Mouse (Mus musculus) neural tube, embryonic 15.5 days (tissue): Measurements from ENCODE around the gene Vps39. TPM values are rescaled to one million over a fixed set of nuclear protein-coding genes. Genes with fewer than 3 reads are reported as not detected.

Experiments
- ATAC-seq: fragments of 200-750 bp; cut with Nextera tagmentation; 2 replicates; pipeline ENCODE4 v1.8.0; 2017; ENCODE audit warnings: mild to moderate bottlenecking, moderate TSS enrichment, moderate library complexity; ENCODE audit not compliant: low FRiP score
- H3K27ac ChIP-seq: fragments of 300-500 bp; sonication (generic); replicated peaks from 2 replicates; pipeline ENCODE4 v1.5.1; 2015; ENCODE audit warnings: mild to moderate bottlenecking, inconsistent platforms
- H3K27me3 ChIP-seq: fragments of 300-500 bp; sonication (generic); replicated peaks from 2 replicates; pipeline ENCODE4 v1.6.1; 2015; ENCODE audit warnings: inconsistent platforms
- H3K36me3 ChIP-seq: fragments of 300-500 bp; sonication (generic); 2 replicates; pipeline ENCODE4 v1.6.1; 2015; ENCODE audit warnings: inconsistent platforms
- H3K4me1 ChIP-seq: fragments of 300-500 bp; sonication (generic); 2 replicates; pipeline ENCODE4 v1.6.1; 2015; ENCODE audit warnings: inconsistent platforms
- H3K4me2 ChIP-seq: fragments of 300-500 bp; sonication (generic); 2 replicates; pipeline ENCODE4 v1.6.1; 2015; ENCODE audit warnings: inconsistent platforms, mild to moderate bottlenecking, moderate library complexity
- H3K4me3 ChIP-seq: fragments of 300-500 bp; sonication (generic); replicated peaks from 2 replicates; pipeline ENCODE4 v1.5.1; 2015; ENCODE audit warnings: mild to moderate bottlenecking, inconsistent platforms
- H3K9ac ChIP-seq: fragments of 300-500 bp; sonication (generic); replicated peaks from 2 replicates; pipeline ENCODE4 v1.6.1; 2015; ENCODE audit warnings: mild to moderate bottlenecking, inconsistent platforms
- H3K9me3 ChIP-seq: fragments of 300-500 bp; sonication (generic); replicated peaks from 2 replicates; pipeline ENCODE4 v1.6.1; 2016; ENCODE audit warnings: inconsistent platforms
- WGBS: fragments of 180-500 bp; shearing (Covaris S2); methylation state at CpG from one replicate; pipeline ENCODE4 v1.1.7; 2015; ENCODE audit warnings: mixed read lengths; 5-methylcytosine and 5-hydroxymethylcytosine counted together
- polyA plus RNA-seq: library from polyadenylated mRNA; unstranded; fragments of >200 nt; fragmentation: Nextera tagmentation; extraction: Ambion mirVana; gene quantifications from 2 replicates; pipeline ENCODE4 v1.2.1, GENCODE M21; 2015

Vps39 gene
- polyA plus RNA-seq = 35.1 and 36.6 TPM in 2 replicates

DNA sequence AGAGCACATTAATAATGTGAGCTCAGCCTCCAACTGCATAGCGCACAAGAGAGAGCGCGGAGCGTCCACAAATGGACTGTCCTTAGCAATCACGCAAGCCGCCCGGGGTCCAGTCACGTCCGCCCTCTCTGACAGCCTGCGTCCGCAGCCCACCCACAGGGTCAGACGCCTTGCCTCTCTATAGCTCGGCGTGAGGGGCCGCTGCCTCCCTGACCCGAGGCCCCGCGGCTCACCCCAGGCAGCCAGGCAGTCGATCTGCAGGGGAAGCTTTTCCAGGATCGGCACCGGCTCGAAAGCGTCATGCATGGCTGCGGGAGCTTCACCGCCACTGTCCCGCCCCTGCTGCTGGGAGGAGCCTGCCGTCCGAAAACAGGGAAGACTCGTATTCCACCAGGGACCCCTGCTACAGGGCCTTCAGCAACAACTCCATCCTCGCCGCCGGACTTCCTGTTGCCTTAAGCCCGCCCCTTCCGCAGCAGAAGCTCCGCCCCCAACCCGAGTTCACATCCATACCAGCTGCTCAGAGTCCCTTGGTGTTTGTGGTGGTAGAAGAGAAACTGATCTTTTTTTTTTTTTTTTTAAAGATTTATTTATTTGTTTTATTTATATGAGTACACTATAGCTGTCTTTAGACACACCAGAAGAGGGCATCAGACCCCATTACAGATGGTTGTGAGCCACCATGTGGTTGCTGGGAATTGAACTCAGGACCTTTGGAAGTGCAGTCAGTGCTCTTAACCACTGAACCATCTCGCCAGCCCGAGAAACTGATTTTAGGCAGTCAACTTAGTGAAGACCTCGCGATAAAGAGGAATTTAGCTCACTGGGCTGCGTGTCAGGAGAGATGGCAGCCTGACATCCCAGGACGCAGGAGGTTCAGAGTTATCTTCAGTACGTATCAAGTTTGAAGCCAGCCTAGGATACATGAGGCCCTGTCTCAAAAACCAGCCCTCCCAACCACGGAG lies at the start of gene Vps39:
Gene Vps39, minus strand, starts transcription at position 456 of the 965 bp plus-strand sequence.
- 12% methylated on average over 44 of the region's 44 CpGs for WGBS
- no peaks in the 10 kb centered on the region for H3K27me3 ChIP-seq
- H3K36me3 ChIP-seq = peaks cover 41% of the 10 kb centered on the region
- no peaks in the 10 kb centered on the region for H3K9me3 ChIP-seq
- peak within 1 kb of the TSS; percentile 81 for H3K27ac ChIP-seq
- peak within 1 kb of the TSS; percentile 90 for H3K9ac ChIP-seq
- peak within 1 kb of the TSS; percentile 64 for H3K4me2 ChIP-seq
- peak; percentile 98 for ATAC-seq
- H3K4me1 ChIP-seq = peaks cover 27% of the 10 kb centered on the region
- H3K4me3 ChIP-seq = peak within 1 kb of the TSS; percentile 99

DNA sequence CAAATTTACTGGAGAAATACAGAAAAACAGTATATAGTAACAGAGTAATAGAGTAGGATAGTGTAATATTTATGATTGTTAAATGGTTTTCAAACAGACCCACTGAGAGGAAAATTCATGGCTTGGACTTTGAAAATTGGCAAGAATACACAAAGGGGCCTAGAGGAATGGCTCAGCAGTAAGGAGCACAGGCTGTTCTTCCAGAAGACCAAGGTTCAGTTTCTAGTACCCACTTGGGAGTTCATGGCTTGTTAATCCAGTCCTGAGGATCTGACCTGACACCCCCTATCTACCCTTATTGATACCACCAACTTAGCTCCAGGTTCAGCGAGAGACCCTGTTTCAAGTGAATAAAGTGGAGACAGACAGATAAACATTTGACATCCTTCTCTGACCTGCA lies 45.0 kb upstream of the Vps39 start:
- H3K27ac ChIP-seq = no peak overlapping the region
- no peak overlapping the region for H3K4me2 ChIP-seq
- H3K36me3 ChIP-seq = peaks cover 32% of the 10 kb centered on the region
- no peaks in the 10 kb centered on the region for H3K9me3 ChIP-seq
- H3K4me1 ChIP-seq = peaks cover 13% of the 10 kb centered on the region
- no peak overlapping the region for H3K9ac ChIP-seq
- 94% methylated on average over 1 of the region's 1 CpGs for WGBS
- ATAC-seq = no peak
- H3K27me3 ChIP-seq = no peaks in the 10 kb centered on the region
- no peak overlapping the region for H3K4me3 ChIP-seq

DNA sequence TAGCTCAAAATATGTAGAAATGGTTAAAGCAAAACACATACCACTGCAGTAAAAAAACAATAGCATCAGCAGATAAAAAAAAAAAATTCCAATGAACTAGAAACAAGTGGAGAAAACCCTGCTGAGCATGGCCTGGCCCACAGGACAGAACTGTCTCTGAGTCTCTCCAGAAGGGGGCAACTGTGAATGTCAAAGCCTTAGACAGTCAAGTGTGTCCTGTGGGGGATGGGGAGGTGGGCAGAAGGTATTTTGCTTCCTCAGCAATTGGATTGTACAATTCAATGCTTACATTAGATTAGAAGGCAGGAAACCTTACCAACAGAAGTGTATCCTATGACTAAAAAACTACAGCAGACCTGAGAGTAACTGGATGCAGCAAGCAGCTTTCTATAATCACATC lies 39.5 kb upstream of the Vps39 start:
- no peak for ATAC-seq
- Histone ChIP-seq H3K9me3 (no peaks in the 10 kb centered on the region), H3K27ac (no peak overlapping the region), H3K4me1 (no peaks in the 10 kb centered on the region), H3K4me2 (no peak overlapping the region), H3K27me3 (no peaks in the 10 kb centered on the region), H3K36me3 (peaks cover 65% of the 10 kb centered on the region), H3K4me3 (no peak overlapping the region), H3K9ac (no peak overlapping the region)

DNA sequence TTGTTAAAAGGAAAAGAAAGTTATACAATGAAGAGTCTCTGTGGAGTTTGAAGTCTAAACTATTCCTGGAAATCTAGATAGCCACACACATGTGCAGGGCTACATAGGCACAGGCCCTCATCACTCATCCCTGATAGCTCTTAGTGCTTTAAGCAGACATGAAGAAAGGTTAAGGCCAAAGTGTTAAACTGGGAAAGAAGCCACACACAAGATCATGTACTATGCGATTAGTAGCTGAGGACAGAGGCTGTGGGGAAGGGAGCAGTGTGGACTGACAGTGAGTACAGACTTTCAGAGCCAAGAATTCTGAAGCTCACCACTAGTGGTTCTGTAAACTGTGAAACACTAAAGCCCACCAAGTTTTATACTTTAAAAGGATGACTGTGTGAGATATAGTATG lies 38.0 kb upstream of the Vps39 start:
- WGBS = 100% methylated on average over 1 of the region's 1 CpGs
- Histone ChIP-seq H3K4me2 (no peak overlapping the region), H3K9me3 (no peaks in the 10 kb centered on the region), H3K4me1 (no peaks in the 10 kb centered on the region), H3K27ac (no peak overlapping the region), H3K9ac (no peak overlapping the region), H3K36me3 (peaks cover 57% of the 10 kb centered on the region), H3K4me3 (no peak overlapping the region), H3K27me3 (no peaks in the 10 kb centered on the region)
- ATAC-seq = no peak

DNA sequence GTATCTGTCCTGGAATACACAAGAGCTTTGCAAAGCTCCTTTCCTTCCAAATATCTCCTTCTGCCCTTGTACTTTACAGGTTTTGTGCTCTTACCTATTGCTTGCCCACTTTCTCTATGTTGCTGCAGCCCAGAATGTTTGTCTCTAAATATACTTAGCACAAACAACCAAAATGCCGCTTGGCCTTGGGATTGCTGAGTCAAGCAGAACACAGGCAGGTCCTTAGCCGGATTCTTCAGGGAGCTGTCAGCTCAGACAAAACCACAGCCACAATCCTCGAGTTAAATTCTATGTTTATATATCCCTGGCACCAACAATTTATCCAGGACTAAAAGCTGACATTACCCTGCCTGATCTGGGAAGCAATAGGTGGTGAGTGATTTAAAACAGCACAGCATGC lies 36.4 kb upstream of the Vps39 start:
- no peak for ATAC-seq
- H3K27me3 ChIP-seq = no peaks in the 10 kb centered on the region
- no peak overlapping the region for H3K9ac ChIP-seq
- 90% methylated on average over 3 of the region's 3 CpGs for WGBS
- no peaks in the 10 kb centered on the region for H3K4me1 ChIP-seq
- no peak overlapping the region for H3K4me2 ChIP-seq
- H3K9me3 ChIP-seq = no peaks in the 10 kb centered on the region
- H3K27ac ChIP-seq = no peak overlapping the region
- H3K4me3 ChIP-seq = no peak overlapping the region
- H3K36me3 ChIP-seq = peaks cover 54% of the 10 kb centered on the region

DNA sequence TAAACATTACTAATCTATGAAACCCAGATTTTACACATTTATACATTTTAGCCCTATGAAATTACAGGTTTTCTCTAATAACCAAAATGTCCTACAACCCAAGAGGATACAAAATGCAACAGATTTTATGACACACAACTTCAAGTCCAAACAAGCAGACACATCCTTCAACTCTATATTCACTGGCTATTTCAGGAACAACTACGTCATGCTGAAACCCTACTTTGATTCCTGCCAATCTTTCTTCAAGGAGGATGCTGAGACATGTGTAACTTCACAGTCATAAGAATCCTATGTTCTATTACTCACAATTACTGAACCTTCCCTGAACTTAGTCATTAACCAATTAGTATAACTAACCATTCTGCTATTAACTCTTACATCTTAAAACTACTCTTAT lies 34.4 kb upstream of the Vps39 start:
- Histone ChIP-seq H3K9me3 (no peaks in the 10 kb centered on the region), H3K4me3 (no peak overlapping the region), H3K36me3 (peaks cover 50% of the 10 kb centered on the region), H3K4me1 (no peaks in the 10 kb centered on the region), H3K27ac (no peak overlapping the region), H3K4me2 (no peak overlapping the region), H3K9ac (no peak overlapping the region), H3K27me3 (no peaks in the 10 kb centered on the region)
- no peak for ATAC-seq
- WGBS = 95% methylated on average over 1 of the region's 1 CpGs

DNA sequence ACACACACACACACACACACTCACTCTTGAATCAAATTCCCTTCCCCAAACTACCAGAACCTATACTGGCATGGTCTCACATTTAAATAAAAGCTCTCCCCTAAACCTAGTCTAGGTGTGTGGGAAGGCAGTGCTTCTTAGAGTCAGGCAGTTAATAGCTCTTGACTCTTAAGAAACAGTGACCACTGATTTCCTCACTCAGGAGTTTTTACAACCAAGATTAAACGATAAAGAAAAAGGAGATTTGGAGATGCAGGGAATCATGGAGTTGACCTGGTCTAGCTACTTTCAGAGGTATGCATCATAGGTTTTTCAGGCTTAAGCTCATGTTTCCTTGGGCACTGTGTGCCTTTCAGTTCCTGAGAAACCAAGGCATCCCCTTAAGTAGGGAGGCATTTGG lies 33.3 kb upstream of the Vps39 start:
- Histone ChIP-seq H3K9ac (no peak overlapping the region), H3K4me3 (no peak overlapping the region), H3K4me2 (no peak overlapping the region), H3K27ac (no peak overlapping the region), H3K27me3 (no peaks in the 10 kb centered on the region), H3K36me3 (peaks cover 55% of the 10 kb centered on the region), H3K4me1 (no peaks in the 10 kb centered on the region), H3K9me3 (no peaks in the 10 kb centered on the region)
- WGBS = 95% methylated on average over 1 of the region's 1 CpGs
- ATAC-seq = no peak

DNA sequence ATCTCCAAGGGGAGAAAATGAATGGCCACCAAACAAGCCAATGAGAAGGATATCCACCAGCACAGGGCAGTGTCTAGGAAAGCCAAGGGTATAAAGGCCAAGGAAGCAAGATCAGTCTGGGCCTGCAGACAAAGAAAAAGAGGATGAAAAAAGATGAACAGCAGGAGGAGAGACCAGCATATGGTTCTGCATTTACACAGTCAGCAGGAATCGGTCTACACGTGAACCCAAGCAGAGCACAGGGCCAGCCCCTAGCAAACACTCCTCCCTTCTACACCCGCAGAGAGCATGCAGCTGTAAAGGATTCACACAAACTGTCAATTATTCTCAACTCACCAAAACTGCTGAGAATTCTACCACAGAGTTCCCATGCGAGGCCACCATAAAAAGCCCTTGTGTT lies 20.9 kb upstream of the Vps39 start:
- Histone ChIP-seq H3K4me2 (no peak overlapping the region), H3K27ac (no peak overlapping the region), H3K9ac (no peak overlapping the region), H3K36me3 (peaks cover 65% of the 10 kb centered on the region), H3K4me3 (no peak overlapping the region), H3K27me3 (no peaks in the 10 kb centered on the region), H3K4me1 (no peaks in the 10 kb centered on the region), H3K9me3 (no peaks in the 10 kb centered on the region)
- ATAC-seq = no peak
- 74% methylated on average over 4 of the region's 4 CpGs for WGBS

DNA sequence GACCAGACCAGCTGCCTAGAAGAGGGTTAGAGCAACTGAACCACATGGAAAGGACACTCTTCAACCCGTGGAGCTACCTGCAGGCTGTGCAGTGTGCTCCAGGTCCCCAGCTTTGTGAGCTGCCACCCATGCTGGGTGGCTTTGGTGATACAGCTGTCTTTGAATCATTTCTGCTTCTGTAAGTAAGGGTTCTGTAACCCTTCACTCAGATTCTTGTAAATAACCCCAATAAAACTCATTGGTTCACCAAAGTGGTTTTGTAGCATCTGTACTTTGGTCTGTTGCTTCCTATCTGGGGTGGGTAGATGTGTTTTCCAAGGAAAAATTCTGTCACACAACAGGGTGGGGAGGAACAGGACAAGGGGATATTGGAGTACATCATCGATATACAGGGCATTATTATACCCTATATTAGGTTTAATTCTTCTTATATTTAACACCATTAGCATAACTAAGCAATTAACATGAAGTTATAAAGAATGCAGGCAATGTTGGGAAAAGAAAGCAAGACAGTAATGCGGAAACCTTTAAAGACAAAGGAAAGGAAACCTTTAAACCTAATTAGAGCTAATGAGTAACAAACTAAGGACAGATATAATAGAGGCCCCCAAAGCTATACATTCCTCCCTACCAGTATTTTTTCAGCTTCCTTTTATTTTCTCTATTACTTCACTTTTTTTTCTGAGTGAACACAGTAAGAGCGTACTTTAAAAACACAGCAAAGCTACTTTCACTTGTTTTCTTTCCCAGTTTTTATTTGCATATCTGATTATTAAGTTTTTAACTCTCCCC lies 14.7 kb upstream of the Vps39 start:
- no peak overlapping the region for H3K27ac ChIP-seq
- H3K4me3 ChIP-seq = no peak overlapping the region
- no peak overlapping the region for H3K4me2 ChIP-seq
- WGBS = 94% methylated on average over 4 of the region's 4 CpGs
- H3K36me3 ChIP-seq = peaks cover 67% of the 10 kb centered on the region
- no peak for ATAC-seq
- H3K9ac ChIP-seq = no peak overlapping the region
- no peaks in the 10 kb centered on the region for H3K9me3 ChIP-seq
- no peaks in the 10 kb centered on the region for H3K27me3 ChIP-seq
- H3K4me1 ChIP-seq = no peaks in the 10 kb centered on the region

DNA sequence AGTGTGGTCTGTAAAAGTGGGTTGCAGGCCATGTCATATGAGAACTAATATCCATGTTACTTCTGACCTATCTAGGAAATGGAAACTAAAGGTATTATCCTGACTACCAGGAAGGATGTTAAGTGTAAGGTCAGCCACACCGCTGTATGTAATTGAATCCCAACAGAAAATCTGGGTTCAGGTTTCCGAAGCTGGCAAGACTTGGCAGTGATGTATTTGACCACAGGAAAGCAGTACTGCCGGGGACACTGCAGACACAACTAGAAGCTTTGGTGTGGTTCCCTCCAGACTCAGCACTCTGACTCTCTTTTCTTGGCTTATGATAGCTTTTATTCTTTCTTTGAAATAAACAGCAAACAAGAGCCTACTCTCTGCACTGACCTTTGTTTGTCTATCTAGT lies 13.6 kb upstream of the Vps39 start:
- ATAC-seq = no peak
- 96% methylated on average over 3 of the region's 3 CpGs for WGBS
- H3K27me3 ChIP-seq = no peaks in the 10 kb centered on the region
- H3K36me3 ChIP-seq = peaks cover 68% of the 10 kb centered on the region
- no peak overlapping the region for H3K4me2 ChIP-seq
- no peaks in the 10 kb centered on the region for H3K4me1 ChIP-seq
- no peak overlapping the region for H3K9ac ChIP-seq
- no peak overlapping the region for H3K4me3 ChIP-seq
- H3K9me3 ChIP-seq = no peaks in the 10 kb centered on the region
- H3K27ac ChIP-seq = no peak overlapping the region

DNA sequence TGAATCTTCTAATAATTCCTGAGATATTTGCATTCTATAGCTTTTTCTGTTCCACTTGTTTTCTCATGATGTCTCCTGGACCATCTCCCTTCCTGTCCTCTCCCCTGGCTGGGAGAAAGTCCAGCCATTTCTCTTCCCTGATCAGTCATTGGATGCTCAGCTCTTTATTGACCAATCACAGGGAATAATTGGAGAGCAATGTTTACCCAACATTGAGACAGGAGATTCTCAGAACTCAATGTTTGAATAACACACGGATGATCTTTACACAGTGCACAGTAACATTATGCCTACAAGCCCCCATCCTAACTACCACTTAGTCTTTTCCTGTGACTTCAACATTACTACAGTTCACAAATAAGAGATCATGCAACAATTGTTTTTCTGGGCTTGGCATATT lies 7.5 kb upstream of the Vps39 start:
- no peak overlapping the region for H3K9ac ChIP-seq
- H3K4me3 ChIP-seq = no peak overlapping the region
- ATAC-seq = no peak
- no peaks in the 10 kb centered on the region for H3K9me3 ChIP-seq
- H3K4me2 ChIP-seq = no peak overlapping the region
- no peak overlapping the region for H3K27ac ChIP-seq
- peaks cover 60% of the 10 kb centered on the region for H3K36me3 ChIP-seq
- no peaks in the 10 kb centered on the region for H3K27me3 ChIP-seq
- H3K4me1 ChIP-seq = no peaks in the 10 kb centered on the region
- WGBS = 86% methylated on average over 1 of the region's 1 CpGs

DNA sequence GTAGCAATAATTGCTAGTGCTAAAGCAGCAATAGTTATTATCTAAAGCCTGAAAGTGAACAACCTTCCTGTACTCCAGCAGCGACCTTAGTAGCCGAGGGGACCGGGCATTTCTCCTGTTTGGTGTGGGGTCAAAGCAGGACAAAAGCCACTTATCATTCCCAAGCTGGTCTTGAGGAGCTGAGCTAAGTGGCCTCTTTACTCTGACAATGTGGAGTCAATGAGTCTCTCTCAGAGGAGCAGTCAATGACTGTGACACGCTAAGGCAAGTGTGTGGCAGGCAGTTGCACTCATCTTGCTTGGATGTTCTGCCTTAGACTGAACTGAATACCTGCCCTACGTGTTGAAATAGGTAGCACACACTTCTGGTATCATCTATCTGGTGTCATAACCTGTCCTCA lies 1.6 kb downstream of the Vps39 start:
- Histone ChIP-seq H3K4me2 (peak overlapping the region; percentile 64; the same call in 1 of the 2 replicates), H3K4me1 (peaks cover 27% of the 10 kb centered on the region), H3K36me3 (peaks cover 46% of the 10 kb centered on the region), H3K27me3 (no peaks in the 10 kb centered on the region), H3K27ac (no peak overlapping the region), H3K4me3 (no peak overlapping the region), H3K9me3 (no peaks in the 10 kb centered on the region), H3K9ac (no peak overlapping the region)
- 87% methylated on average over 5 of the region's 5 CpGs for WGBS
- ATAC-seq = no peak
